Mouse (Mus musculus): ENCODE measurements around the gene Napepld.

DNA sequence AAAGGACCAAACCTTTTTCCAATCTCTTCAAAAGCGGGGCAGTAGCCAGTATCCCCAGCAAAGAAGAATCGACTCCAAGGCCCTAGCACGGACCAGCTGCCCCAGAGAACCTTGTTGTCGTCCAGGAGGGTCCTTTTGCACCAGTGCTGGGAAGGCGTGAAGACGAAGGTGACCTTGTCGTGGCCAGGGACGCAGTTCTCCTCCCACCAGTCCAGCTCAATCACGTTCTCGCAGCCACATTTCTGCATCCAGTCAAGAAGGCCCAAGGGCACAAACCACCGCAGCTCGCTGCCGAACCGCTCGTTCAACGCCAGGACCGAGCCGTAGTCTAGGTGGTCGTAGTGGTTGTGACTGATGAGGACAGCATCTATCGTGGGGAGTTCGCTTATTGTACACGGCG is 25.7 kb downstream of the Napepld start:
- no peak for TF ChIP-seq POLR2A (IDR thresholded peaks at IDR 0.05; ENCODE audit: borderline replicate concordance, insufficient read depth, low read length)
- no peak for TF ChIP-seq CTCF (IDR thresholded peaks at IDR 0.05; ENCODE audit: borderline replicate concordance, insufficient read depth, low read depth, low read length)
